Mouse (Mus musculus): ENCODE measurements at regions not wholly inside any gene's neighbourhood (a gene's known extent, or its start where the extent isn't known, plus 50 kb on each side); places are given as distances from the start of the nearest gene placed in this dataset.

DNA sequence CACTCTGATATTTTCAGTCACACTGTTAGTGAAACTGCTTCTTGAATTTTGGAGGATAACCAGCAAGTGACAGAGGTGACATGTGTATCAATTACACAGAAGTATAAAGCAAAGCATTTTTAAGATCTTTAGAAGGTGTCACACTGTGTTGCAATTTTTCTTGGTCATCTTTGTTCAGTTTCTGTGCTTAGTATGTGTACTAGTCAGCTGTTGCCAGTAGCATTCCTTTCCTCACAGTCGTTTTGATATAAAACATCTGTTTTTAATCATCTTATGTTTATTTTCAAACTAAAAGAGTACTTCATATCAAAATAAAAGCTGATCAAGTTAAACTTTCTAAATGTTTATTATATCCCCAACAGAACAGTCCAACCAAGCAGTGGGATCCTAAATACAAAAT, 316.0 kb upstream of the Fign start:
- TF ChIP-seq CTCF (IDR thresholded peaks at IDR 0.05; ENCODE audit: low read depth) (no peak), EP300 (optimal IDR thresholded peaks at IDR 0.05) (no peak)
